Mouse (Mus musculus) embryonic facial prominence, embryonic 15.5 days (tissue): ENCODE data around the gene Ptprr. TPM values are rescaled to one million over a fixed set of nuclear protein-coding genes. Genes with fewer than 3 reads are reported as not detected.

Experiments
- ATAC-seq: fragments of 200-750 bp; cut with Nextera tagmentation; 2 replicates; pipeline ENCODE4 v1.8.0; 2017; ENCODE audit warnings: low read depth, moderate TSS enrichment; ENCODE audit not compliant: insufficient number of reproducible peaks, low FRiP score, low TSS enrichment
- H3K27ac ChIP-seq: fragments of 300-500 bp; sonication (generic); replicated peaks from 2 replicates; pipeline ENCODE4 v1.5.1; 2015; ENCODE audit warnings: mild to moderate bottlenecking, inconsistent platforms
- H3K27me3 ChIP-seq: fragments of 300-500 bp; sonication (generic); 2 replicates; pipeline ENCODE4 v1.6.1; 2015; ENCODE audit warnings: inconsistent platforms
- H3K36me3 ChIP-seq: fragments of 300-500 bp; sonication (generic); 2 replicates; pipeline ENCODE4 v1.6.1; 2015; ENCODE audit warnings: mild to moderate bottlenecking, inconsistent platforms
- H3K4me1 ChIP-seq: fragments of 300-500 bp; sonication (generic); 2 replicates; pipeline ENCODE4 v1.6.1; 2015; ENCODE audit warnings: inconsistent platforms
- H3K4me2 ChIP-seq: fragments of 300-500 bp; sonication (generic); replicated peaks from 2 replicates; pipeline ENCODE4 v1.6.1; 2015; ENCODE audit warnings: mild to moderate bottlenecking, inconsistent platforms
- H3K4me3 ChIP-seq: fragments of 300-500 bp; sonication (generic); replicated peaks from 2 replicates; pipeline ENCODE4 v1.5.1; 2015; ENCODE audit warnings: mild to moderate bottlenecking, inconsistent platforms
- H3K9ac ChIP-seq: fragments of 300-500 bp; sonication (generic); 2 replicates; pipeline ENCODE4 v1.6.1; 2015; ENCODE audit warnings: inconsistent platforms
- H3K9me3 ChIP-seq: fragments of 300-500 bp; sonication (generic); replicated peaks from 2 replicates; pipeline ENCODE4 v1.6.1; 2016; ENCODE audit warnings: inconsistent platforms
- WGBS: fragments of 180-500 bp; shearing (Covaris S2); methylation state at CpG from one replicate; pipeline ENCODE4 v1.1.7; 2015; 5-methylcytosine and 5-hydroxymethylcytosine counted together
- polyA plus RNA-seq: library from polyadenylated mRNA; unstranded; fragments of >200 nt; fragmentation: Nextera tagmentation; extraction: Ambion mirVana; gene quantifications from 2 replicates; pipeline ENCODE4 v1.2.1, GENCODE M21; 2015

The Ptprr gene
- polyA plus RNA-seq, 1 experiment from 2014 or later, result 3.4 TPM

DNA sequence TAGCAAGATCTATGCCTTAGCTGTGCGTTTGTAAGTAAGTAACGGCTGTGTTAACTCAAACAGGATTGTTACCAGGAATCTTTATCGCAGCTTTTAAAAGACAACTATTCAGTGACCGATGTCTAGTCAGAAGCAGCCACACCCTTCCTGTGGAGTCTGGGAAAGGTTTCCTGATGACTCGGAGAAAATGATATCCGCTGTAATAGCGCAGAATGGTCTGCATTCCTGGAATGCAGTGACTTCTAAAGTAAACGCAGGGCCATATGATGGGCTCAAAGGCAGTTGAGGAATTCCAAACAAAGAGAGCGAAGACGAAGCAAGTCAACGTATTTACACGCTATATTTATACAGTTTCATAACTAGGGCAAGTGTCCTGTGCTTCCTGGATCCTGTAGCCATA is 279.8 kb downstream of the Ptprr start:
- H3K4me3 ChIP-seq, result no peak overlapping the region
- WGBS, result 50% methylated on average over 12 of the region's 12 CpGs
- no peaks in the 10 kb centered on the region for H3K36me3 ChIP-seq
- H3K4me1 ChIP-seq, result peaks cover 9% of the 10 kb centered on the region
- no peak overlapping the region for H3K4me2 ChIP-seq
- ATAC-seq, result no peak
- no peak overlapping the region for H3K9ac ChIP-seq
- no peak overlapping the region for H3K27ac ChIP-seq
- no peaks in the 10 kb centered on the region for H3K9me3 ChIP-seq
- peaks cover 27% of the 10 kb centered on the region for H3K27me3 ChIP-seq

DNA sequence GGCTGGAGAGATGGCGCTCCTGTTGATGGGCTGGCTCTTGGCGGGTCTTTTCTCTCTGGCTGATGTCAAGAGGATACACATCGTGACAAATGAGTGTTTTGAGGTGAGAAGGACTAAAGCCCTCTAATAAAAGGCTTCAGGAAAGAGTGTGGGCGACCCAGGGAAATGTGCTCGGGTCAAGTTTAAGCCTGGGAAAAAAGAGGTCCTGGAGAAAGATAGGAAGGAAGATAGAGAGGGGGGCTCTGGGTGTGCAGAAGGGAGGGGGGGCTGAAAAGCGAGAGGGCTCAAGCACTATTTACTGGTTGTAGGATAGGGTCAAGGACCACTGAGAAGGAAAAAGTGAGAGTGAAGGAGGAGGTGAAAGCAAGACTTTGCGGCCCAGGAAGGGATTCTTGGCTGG is 282.8 kb downstream of the Ptprr start:
- H3K36me3 ChIP-seq, result no peaks in the 10 kb centered on the region
- H3K27me3 ChIP-seq, result peaks cover 35% of the 10 kb centered on the region
- WGBS, result 19% methylated on average over 7 of the region's 7 CpGs
- H3K9ac ChIP-seq, result no peak overlapping the region
- no peaks in the 10 kb centered on the region for H3K9me3 ChIP-seq
- no peak overlapping the region for H3K27ac ChIP-seq
- peak overlapping the region; percentile 90 for H3K4me2 ChIP-seq
- ATAC-seq, result no peak
- H3K4me1 ChIP-seq, result peaks cover 9% of the 10 kb centered on the region
- H3K4me3 ChIP-seq, result peak overlapping the region; percentile 45

DNA sequence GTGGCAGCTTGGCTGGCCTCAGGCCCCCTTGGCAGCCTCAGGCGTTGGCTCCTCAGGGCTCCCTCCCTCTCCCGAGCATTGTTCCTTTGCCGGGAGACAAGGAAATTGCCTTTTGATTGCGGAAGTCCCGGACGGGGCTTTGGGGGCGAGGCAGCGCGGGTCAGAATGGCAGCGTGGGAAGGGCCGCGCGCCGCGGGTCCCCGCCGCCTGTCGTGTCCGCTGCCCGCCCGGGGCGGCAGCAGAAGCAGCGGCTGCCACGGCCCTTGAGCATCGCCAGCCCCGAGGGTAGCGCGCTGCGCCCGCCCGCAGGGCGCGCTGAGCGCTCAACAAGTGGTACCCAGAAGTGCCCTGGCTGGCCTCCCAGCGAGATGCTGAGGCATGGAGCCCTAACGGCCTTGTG is 283.2 kb downstream of the Ptprr start:
- H3K9me3 ChIP-seq, result no peaks in the 10 kb centered on the region
- WGBS, result under 1% methylated on average over 34 of the region's 36 CpGs
- peaks cover 35% of the 10 kb centered on the region for H3K27me3 ChIP-seq
- peak overlapping the region; percentile 45 for H3K4me3 ChIP-seq
- no peak for ATAC-seq
- H3K36me3 ChIP-seq, result no peaks in the 10 kb centered on the region
- no peak overlapping the region for H3K27ac ChIP-seq
- H3K9ac ChIP-seq, result peak overlapping the region; percentile 39; the same call in 1 of the 2 replicates
- H3K4me2 ChIP-seq, result peak overlapping the region; percentile 90
- H3K4me1 ChIP-seq, result peaks cover 9% of the 10 kb centered on the region

DNA sequence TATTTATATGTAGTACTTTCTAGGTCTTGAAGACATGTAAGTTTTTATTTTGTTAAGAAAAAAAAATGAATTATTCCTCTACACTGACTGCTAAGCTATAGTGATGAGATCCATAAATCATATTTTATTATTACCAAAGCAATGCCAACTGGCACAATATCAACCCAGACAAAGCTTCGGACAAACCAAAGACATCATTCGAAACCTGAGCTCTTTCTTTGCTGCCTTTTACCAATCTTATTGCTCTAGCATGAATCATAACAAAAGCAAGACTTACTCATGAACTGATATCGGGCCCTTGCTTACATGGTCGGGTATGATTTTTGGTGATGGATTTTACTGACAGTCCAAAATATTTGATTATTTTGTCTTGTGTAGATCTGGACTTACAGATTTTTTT is 286.3 kb downstream of the Ptprr start:
- Histone ChIP-seq H3K4me1 (peaks cover 9% of the 10 kb centered on the region), H3K27me3 (peaks cover 33% of the 10 kb centered on the region), H3K36me3 (no peaks in the 10 kb centered on the region), H3K4me2 (no peak overlapping the region), H3K9me3 (no peaks in the 10 kb centered on the region), H3K27ac (no peak overlapping the region), H3K9ac (no peak overlapping the region), H3K4me3 (no peak overlapping the region)
- WGBS, result 85% methylated on average over 4 of the region's 4 CpGs
- no peak for ATAC-seq

DNA sequence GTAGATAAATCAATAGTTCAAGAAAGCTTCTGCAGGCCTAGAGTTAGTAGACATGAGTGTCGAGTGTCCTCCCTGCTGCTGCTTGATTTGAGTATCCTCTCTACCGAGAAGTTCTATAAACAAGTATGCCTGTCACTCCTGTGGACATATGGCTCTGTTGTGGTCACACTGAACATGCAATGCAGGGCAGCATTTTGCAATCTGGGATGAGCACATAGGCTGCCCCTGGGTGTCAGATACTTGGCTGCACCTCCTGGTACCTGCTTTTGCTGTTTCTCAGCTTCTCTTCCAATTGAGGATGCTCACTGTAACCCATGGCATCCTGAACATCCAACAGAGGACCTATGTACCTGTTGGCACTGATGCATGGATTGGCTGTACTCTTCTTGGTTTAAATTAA is 291.4 kb downstream of the Ptprr start:
- Histone ChIP-seq H3K4me3 (no peak overlapping the region), H3K4me1 (no peaks in the 10 kb centered on the region), H3K27ac (no peak overlapping the region), H3K36me3 (no peaks in the 10 kb centered on the region), H3K9ac (no peak overlapping the region), H3K27me3 (no peaks in the 10 kb centered on the region), H3K4me2 (no peak overlapping the region), H3K9me3 (no peaks in the 10 kb centered on the region)
- no peak for ATAC-seq
- 75% methylated on average over 2 of the region's 2 CpGs for WGBS

DNA sequence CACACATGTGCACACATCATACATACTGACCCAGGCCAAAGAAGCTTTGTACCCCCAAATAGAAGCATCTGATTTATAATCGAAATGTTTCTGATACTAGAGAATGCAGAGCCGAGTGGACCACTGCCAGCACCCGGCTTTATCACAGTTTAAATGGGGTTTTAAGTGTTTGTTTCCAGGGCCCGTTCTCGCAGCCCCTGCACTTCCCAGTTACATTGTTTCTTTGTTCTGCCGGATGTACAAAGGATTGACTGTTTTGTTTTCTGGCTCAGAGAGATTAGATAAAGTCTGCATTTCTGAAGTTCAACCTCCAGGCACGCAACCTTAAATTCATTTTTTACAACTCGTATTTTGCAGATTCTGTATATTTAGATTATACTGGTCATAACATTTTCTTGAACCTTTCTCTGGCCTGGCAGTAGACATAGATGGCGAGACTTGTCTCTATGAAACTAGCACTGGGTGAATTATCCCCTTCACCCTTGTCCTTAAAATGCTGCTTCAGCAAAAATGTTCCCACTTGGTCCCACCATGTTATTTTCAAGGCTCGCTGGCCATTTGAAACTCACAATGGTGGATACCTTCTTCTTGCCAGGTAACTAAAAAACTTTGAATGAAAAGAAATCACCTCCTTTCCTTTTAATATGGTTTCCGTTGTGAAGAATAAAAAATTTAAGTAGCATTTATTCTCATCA is 292.6 kb downstream of the Ptprr start:
- WGBS, result 52% methylated on average over 11 of the region's 11 CpGs
- Histone ChIP-seq H3K27ac (no peak overlapping the region), H3K9ac (no peak overlapping the region), H3K4me2 (no peak overlapping the region), H3K9me3 (no peaks in the 10 kb centered on the region), H3K4me3 (no peak overlapping the region), H3K36me3 (no peaks in the 10 kb centered on the region), H3K4me1 (no peaks in the 10 kb centered on the region), H3K27me3 (no peaks in the 10 kb centered on the region)
- no peak for ATAC-seq

DNA sequence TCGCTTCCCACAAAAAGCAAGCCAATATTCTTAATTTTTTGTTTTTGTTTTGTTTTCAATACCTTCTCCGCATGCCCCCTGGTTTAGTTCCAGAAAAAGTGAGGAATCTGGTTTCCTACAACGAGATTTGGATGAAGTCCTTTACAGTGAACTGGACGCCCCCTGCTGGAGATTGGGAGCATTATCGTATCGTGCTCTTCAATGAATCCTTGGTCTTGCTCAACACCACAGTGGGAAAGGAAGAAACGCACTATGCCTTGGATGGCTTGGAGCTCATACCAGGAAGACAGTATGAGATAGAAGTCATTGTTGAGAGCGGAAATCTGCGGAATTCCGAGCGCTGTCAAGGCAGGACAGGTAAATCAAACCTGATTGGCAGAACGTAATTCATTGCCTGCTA is 301.2 kb downstream of the Ptprr start:
- WGBS, result 19% methylated on average over 12 of the region's 12 CpGs
- Histone ChIP-seq H3K9me3 (no peaks in the 10 kb centered on the region), H3K27ac (no peak overlapping the region), H3K9ac (no peak overlapping the region), H3K4me3 (peak overlapping the region; percentile 21), H3K4me1 (no peaks in the 10 kb centered on the region), H3K4me2 (peak overlapping the region; percentile 41), H3K36me3 (no peaks in the 10 kb centered on the region), H3K27me3 (no peaks in the 10 kb centered on the region)
- no peak for ATAC-seq

Other genes with a start within 250 kb of the Ptprr start
- 4.5 and 5.3 TPM in 2 replicates for gene Tspan8, start 201.4 kb upstream of the Ptprr start, polyA plus RNA-seq
- not detected in 2 replicates for gene 4933416C03Rik, start 95.7 kb downstream of the Ptprr start, polyA plus RNA-seq